Mouse (Mus musculus): ENCODE data around the gene Rab5b.
"Not testable (repeated sequence)": the region's sequence is repeated elsewhere in the genome, so short reads cannot be mapped to it uniquely, and the experiment has no call there.

Rab5b gene

GRCm38 (mm10) chr10:128642749-128643148 is 53.3 kb downstream of the Rab5b start:
- DNase-seq (ENCODE audit: low spot score in 2 of 2), result no peak

GRCm38 (mm10) chr10:128641871-128642270 is 54.2 kb downstream of the Rab5b start:
- no peak for DNase-seq (ENCODE audit: low spot score in 2 of 2)

- no peak for DNase-seq (ENCODE audit: low spot score in 2 of 2)
Measured at GRCm38 (mm10) chr10:128640891-128641290, 55.2 kb downstream of the Rab5b start.

GRCm38 (mm10) chr10:128639999-128640398 is 56.1 kb downstream of the Rab5b start:
- no peak for DNase-seq (ENCODE audit: low spot score in 2 of 2)

- DNase-seq (ENCODE audit: low spot score in 2 of 2), result no peak
Measured at GRCm38 (mm10) chr10:128637011-128637410, 59.1 kb downstream of the Rab5b start.

GRCm38 (mm10) chr10:128636561-128636960 is 59.5 kb downstream of the Rab5b start:
- no peak for DNase-seq (ENCODE audit: low spot score in 2 of 2)

GRCm38 (mm10) chr10:128635697-128636096 is 60.4 kb downstream of the Rab5b start:
- no peak for DNase-seq (ENCODE audit: low spot score in 2 of 2)

GRCm38 (mm10) chr10:128631571-128631970 is 64.5 kb downstream of the Rab5b start:
- DNase-seq (ENCODE audit: low spot score in 2 of 2), result no peak

- not testable (repeated sequence) for DNase-seq (ENCODE audit: low spot score in 2 of 2)
Measured at GRCm38 (mm10) chr10:128630306-128630705, 65.8 kb downstream of the Rab5b start.

- no peak for DNase-seq (ENCODE audit: low spot score in 2 of 2)
Measured at GRCm38 (mm10) chr10:128629746-128630145, 66.3 kb downstream of the Rab5b start.

GRCm38 (mm10) chr10:128627398-128628317 is 68.4 kb downstream of the Rab5b start:
- no peak for DNase-seq (ENCODE audit: low spot score in 2 of 2)
